Mouse (Mus musculus) gastrocnemius, postnatal 4 days (tissue): ENCODE measurements at regions not wholly inside any gene's neighbourhood (a gene's known extent, or its start where the extent isn't known, plus 50 kb on each side); places are given as distances from the start of the nearest gene placed in this dataset.
"Not testable (repeated sequence)": the region's sequence is repeated elsewhere in the genome, so short reads cannot be mapped to it uniquely, and the experiment has no call there.

Experiments used
- DNase-seq, 2 experiments: peaks; one replicate each; pipeline ENCODE4 v3.0.0; 2021 to 2022; ENCODE audit warnings: low spot score in 2 of 2, mixed read lengths in 2 of 2

- DNase-seq = no peak
These were observed 103.9 kb upstream of the Dazl start for GRCm38 (mm10) chr17:50397324-50397723.

DNA sequence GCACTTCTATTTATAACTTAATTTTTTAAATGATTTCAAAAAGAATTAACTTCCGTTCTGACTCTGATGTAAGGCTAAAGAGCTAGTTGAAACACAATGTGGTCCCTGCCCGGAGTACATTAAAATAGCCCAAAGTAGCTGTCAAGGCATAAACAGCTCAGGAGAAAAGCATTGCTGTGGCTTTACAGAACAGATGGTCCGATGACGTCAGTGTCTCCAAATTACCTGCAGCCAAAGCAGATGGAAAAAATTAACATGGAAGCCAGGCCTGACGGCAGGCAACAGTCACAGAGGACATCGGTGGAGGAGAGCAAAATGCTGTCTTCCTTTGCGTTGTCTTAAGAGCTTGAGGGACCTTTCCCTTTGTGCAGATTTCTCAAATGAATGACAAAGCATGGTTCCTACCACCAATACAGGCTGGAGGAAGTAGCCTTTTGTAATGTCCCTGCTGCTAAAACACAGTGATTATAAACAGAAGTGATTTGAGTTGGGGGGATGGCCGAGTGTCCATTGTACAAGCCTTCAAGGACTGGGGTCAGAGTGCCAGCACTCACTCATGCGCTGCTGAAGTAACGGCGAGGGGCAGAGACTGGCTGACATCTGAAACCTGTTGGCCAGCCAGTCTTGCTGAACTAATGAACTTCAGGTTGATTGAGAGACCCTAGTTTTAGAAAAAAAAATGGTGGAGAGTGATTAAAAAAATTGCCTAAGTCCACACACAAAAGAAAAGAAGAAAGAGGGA is 101.8 kb upstream of the Plcl2 start:
- no peak for DNase-seq

GRCm38 (mm10) chr17:50408581-50408980 is 100.6 kb upstream of the Plcl2 start:
- no peak for DNase-seq

GRCm38 (mm10) chr17:50409271-50409670 is 99.9 kb upstream of the Plcl2 start:
- no peak for DNase-seq

GRCm38 (mm10) chr17:50409895-50410294 is 99.3 kb upstream of the Plcl2 start:
- DNase-seq = no peak

DNA sequence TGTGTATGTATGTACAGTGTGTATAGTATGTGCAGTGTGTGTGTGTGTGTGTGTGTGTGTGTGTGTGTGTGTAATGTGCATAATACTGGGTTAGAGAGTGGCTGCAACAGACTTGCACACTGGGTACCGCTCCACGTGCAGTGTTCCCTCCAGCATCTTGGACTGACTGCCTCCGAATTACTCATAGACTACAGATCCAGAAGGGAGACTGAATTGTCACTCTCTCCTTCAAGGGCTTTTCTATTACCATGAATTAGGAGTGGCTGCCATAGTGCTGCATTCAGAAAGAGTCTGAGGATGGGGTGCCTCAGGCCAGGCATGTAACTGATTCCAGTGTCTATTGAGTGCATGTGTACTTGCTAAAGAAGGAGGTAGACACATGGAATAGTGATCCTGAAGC is 98.9 kb upstream of the Plcl2 start:
- DNase-seq = no peak

DNA sequence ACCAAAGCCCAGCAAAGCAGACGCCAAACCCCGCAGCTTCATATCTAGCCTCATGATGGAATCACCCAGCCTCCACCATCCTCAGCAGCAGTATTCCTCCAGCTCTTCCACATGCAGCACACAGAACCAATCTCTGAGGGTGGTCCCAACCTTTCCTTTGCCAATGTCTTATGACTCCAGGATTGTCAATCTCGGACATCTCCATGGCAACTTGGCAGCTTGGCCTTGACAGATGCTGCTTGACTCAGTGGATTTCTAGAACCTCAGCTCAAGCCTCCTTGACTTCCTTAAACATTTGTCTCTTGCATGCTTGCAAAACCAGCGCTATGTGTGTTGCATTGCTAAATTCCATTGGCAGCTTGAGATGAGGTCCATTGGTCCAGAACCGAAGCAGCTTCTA is 96.8 kb upstream of the Plcl2 start:
- no peak for DNase-seq

DNA sequence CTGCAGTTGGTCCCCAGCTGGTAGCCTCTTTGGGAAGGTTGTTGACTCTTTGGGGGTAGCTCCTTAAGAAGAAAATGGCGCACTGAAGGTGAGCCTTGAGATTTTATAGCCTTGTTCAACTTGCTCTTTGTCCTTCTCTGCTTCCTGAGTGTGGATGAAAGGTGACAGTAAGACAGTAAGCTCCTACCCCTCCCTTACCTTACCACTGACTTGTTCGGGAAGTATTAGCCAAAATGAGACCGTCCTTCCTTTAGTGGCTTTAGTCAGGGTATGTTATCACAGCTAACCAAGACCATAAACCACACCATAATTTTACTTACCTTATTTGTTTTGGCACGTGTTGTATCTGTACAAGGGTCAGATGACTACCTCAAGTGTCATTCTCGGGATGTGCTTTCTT is 95.3 kb upstream of the Plcl2 start:
- no peak for DNase-seq

DNA sequence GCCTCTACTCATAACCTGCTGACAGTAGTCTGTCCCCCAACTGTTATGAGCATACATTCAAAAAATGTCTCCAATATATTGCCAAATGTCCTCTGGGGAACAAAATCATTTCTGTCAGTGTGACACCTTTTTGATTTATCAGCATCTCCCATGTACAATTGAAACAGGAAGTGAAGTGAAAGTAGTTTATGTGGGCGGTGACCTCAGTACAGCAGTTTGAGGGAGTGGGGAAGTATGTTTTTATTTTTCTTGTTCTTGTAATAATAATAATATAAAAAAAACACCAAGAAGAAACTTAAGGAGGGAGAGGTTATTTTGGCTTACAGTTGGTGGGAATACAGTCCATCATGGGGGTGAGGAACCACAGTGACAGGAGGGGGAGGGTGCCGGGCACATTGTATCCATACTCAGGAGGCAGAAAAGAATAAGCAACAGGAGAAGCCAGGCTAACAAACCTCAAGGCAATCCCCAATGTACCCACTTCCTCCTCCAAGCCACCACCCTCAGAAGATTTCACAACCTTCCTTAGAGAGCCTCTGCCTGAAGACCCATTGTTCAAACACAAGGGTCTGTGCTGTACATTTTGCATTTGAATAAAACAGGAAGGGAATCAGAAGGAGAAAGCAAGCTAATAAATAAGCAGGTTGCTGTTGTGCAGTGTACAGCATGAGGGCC is 93.7 kb upstream of the Plcl2 start:
- no peak for DNase-seq

- no peak for DNase-seq
These were observed 93.1 kb upstream of the Plcl2 start for GRCm38 (mm10) chr17:50416119-50416518.

DNA sequence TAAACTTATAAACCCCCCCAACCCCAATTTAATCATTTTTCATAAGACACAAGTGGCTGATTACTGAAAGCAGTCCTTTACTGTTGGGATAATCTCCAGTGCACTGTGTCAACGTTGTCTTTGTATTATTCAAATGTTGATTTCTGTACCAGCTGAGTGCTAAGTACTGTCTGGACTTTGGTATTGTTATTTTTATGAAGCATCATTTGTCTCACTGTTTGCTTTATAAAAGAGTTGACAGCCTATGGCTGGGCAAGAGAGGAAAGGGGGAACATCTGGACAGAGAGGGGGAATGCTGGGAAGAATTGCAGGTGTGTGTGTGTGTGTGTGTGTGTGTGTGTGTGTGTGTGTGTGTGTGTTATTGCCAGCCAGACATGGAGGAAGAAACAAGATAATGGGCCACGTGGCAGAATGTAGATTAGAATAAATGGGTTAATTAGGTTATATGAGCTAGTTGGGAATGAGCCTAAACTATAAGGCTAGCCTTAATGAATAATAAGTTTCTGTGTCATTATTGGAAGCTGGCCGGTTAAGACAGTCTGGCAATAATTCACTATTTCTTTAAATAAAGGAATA is 92.6 kb upstream of the Plcl2 start:
- no peak for DNase-seq

- DNase-seq = peak in 1 of 2 experiments; percentile 47
These were observed 90.3 kb upstream of the Plcl2 start for GRCm38 (mm10) chr17:50418863-50419383.

DNA sequence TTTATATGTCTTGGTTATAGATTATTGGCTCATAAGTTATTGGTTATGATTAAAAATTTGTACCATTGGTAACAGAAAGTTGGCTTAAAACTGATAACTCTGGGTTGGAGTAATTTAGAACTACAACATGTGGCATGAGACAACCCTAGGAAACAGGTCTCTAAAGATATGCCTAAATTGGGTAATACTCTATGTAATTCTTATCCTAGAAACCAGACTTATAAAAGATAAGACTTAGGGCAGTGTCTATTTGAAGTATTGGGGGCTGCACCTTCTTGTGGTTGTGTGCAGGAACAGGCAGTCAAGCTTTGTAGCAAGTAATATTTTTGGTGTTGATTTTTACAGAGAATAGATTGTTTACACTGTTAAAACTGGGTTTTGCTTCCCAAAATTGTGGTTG is 89.7 kb upstream of the Plcl2 start:
- not testable (repeated sequence) for DNase-seq

DNA sequence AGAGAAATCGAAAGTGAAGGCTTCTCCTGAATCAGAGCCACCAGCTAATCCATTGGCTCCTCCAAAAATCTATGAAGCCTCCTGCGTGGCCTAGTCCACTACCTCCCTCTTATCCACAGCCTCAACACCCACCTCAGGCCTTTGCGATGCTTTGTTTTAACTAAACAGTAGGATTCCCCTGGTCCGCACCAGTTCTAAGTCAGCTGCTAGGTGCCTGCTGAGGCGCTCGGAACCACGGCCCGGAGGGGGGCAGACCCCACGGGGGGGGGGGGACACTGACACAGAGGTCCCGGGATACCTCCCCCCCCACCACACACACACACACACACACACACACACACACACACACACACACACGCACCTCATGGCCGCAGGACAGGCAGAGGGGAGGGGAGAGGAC is 89.2 kb upstream of the Plcl2 start:
- peak in 1 of 2 experiments; percentile 30 for DNase-seq

DNA sequence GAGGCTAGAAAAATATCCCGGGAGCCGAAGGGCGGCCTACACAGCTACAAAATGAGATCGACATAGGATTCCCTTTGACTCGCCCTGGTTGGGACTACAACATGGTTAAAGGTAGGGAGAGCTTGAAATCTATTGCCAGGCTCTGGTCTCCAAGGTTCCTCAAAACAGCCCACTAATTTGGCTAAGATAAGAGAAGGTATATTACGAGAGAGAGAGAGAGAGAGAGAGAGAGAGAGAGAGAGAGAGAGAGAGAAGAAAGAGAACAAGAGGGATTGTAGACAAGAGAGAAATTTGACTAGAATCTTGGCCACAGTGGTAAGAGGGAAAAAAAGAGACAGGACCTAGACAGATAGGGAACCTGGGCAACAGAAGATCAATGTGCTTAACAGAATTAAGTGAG is 88.5 kb upstream of the Plcl2 start:
- DNase-seq = no peak

DNA sequence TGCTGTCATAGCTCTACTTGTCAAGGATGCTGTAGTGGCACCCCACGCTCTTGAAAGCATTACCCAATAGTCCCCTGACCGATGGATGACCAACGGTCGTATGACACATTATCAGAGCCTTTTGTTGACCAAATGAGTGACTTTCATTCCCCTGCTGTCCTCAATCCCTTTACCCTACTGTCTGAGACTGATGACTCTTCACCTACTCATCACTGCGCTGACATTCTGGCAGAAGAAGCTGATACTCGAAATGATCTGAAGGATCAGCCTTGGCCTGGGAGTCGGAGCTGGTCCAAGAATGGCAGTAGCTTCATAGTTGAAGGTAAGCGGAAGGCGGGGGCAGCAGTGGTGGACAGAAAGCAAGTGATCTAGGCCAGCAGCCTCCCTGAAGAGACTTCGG is 87.7 kb upstream of the Plcl2 start:
- no peak for DNase-seq

DNA sequence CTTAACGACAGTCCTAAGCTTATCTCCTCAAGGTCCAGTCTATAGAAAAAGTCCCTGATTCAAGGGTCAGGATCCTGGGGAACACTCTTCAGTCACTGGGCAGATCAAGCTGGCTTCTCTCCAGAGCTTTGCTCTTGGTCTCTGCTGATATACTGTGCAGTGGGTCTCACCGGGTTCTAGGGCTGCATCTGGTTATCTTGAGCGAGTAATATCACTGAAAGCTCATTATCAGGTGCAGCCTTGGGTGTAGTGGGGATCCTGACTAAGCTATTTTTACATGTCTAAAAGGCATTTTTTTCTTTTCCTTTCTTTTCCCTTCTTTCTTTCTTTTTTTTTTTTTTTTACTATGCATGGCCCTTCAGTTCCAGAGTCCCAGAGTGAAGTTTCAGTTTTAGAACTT is 84.1 kb upstream of the Plcl2 start:
- no peak for DNase-seq

GRCm38 (mm10) chr17:50425531-50425930 is 83.7 kb upstream of the Plcl2 start:
- no peak for DNase-seq

GRCm38 (mm10) chr17:50426146-50426545 is 83.1 kb upstream of the Plcl2 start:
- no peak for DNase-seq

- DNase-seq = no peak
These were observed 81.7 kb upstream of the Plcl2 start for GRCm38 (mm10) chr17:50427331-50428003.

DNA sequence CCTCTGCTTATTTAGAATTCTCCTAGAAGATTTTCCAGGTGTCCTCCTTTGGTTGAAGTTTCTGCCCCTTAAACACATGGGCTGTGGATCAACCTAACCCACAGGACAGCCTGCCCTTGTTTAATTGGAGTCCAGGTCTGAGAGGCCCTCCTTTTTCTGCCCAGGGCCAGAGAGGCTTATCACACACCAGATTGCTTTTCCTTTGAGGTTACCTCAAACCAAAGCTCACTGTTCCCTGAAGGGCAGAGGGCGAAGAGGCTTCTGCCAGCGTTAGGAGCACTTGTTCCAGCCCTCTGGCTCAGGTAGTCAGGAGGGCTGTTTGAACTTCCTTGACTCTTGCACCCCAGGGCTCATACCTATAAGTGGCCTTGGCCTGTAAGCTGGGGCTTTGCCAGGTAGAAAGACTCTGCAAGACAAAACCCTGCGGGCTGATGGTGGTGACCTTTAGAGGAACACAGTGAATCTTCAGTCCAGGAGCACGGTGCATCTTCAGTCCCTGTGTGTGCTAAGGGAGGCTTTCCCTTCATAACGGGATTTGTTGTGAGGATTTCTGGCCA is 81.1 kb upstream of the Plcl2 start:
- DNase-seq = no peak

DNA sequence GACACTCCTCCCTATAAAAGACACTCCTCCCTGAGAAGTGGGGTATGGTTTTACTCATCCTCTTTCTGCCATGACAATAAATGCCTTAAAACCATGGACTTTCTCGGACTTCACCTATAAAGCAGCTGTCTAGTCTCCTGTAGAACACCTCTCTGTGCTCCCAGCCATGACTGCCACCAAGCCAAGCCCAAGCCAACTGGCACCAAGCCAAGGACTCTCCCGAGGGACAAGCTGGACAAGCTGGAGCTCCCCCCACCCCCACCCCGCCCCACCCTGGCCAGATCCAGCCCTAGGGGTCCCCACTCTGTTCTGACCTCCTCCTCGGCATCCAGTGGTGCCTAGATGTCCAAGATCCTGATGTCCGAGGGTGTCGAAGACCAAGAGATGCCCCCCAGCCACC is 76.6 kb upstream of the Plcl2 start:
- DNase-seq = no peak
